Mouse (Mus musculus) cerebellum, adult 2 months (tissue): ENCODE data around the gene Nnat.

Experiments used
- CTCF ChIP-seq: fragments of 200-500 bp; IDR thresholded peaks from 2 replicates; pipeline ENCODE4 v1.5.1; 2011; ENCODE audit warnings: low read depth, mild to moderate bottlenecking, control low read depth, low read length, moderate library complexity, borderline replicate concordance; ENCODE audit not compliant: insufficient read depth
- POLR2A ChIP-seq: fragments of 200-500 bp; IDR thresholded peaks from 2 replicates; pipeline ENCODE4 v1.6.1; 2011; ENCODE audit warnings: low read length, control low read depth, borderline replicate concordance; ENCODE audit not compliant: insufficient read depth

DNA sequence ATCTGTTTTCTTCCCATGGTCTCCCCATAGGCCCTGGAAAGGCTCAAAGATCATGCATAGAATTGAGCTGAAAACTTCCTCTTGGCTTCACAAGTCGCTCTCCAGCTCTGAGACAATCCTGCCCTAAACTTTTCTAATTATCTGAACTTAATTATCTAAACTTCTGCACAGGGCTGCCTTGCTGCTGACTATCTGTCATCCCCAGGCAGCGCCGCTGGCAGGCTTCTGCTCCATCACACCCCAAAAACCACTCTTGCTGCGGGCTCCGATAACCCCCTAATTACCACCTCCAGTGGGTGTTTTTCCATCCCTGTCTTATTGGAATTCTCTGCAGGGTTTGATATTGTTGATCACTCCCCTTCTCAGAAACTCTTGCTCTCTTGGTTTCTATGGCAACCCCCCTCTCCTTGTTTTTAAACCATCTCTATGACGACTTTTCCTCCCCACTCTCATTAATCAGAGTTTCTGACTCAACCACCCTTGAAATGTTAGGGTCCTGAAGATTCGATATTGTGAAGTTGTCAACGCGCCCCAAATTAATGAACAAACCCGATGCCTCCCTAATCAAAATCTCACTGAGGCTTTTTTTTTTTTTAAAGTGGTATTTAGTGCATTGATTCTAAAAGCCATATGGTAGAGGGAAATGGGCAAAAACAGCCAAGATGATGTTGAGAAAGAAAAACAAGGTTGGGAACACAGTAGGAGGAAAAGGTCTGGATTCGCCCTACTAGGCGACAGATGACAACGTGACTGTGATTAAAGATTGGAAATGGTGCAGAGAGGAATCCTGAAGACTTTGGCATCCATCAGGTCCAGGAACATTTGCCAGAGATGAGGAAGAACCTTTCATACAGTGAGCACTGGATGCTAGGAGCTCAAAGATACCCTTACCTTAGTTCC, 29.6 kb upstream of the Nnat start:
- TF ChIP-seq POLR2A, result no peak
- no peak for TF ChIP-seq CTCF
